Mouse (Mus musculus): Measurements from ENCODE around the gene Nol9. TPM values are rescaled to one million over a fixed set of nuclear protein-coding genes. Genes with fewer than 3 reads are reported as not detected.

The Nol9 gene
- polyA plus RNA-seq (2017; shearing (Covaris generic)): 49.3 TPM

DNA sequence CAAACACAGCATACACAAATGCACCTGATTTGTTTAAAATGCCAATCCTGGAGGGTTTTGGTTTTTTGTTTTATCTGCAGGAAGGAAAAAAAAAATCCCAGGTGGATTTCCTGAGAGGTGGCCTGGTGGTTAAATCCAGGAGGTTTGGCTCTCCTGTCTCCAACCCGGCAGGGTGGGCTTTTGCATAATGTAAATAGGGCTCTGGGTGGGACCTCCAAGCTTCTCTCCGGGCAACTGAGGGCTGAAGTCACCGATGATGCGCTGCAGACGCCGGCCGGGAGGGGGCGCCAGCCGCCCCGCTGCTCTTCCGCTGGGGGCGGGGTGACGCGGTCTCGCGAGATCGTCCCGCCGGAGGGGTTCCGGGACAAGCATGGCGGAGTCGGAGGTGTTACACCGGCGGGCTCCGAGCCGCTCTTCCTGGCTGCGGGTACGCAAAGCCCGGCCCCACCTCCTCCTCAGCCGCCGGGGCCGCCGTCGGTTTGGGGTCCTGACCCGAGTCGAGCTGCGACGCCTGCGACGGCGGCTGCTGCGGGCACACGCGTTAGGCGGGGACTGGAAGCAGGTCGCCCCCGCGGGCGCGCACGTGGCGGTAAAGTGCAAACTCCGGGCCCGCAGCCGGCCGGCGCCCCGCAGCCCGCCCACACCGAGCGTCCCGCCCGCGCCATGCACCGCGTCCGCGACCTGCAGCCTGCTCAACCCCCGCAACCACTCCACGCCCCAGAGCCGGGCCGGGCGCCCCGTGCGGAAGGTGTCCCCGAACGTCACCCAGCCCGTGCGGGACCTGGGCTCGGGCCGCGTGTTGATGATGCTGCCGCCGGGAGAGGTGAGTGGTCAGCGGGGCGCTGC, at the start of gene Nol9:
Gene Nol9 (plus strand): TSS at position 337 of the 846 bp plus-strand sequence.

DNA sequence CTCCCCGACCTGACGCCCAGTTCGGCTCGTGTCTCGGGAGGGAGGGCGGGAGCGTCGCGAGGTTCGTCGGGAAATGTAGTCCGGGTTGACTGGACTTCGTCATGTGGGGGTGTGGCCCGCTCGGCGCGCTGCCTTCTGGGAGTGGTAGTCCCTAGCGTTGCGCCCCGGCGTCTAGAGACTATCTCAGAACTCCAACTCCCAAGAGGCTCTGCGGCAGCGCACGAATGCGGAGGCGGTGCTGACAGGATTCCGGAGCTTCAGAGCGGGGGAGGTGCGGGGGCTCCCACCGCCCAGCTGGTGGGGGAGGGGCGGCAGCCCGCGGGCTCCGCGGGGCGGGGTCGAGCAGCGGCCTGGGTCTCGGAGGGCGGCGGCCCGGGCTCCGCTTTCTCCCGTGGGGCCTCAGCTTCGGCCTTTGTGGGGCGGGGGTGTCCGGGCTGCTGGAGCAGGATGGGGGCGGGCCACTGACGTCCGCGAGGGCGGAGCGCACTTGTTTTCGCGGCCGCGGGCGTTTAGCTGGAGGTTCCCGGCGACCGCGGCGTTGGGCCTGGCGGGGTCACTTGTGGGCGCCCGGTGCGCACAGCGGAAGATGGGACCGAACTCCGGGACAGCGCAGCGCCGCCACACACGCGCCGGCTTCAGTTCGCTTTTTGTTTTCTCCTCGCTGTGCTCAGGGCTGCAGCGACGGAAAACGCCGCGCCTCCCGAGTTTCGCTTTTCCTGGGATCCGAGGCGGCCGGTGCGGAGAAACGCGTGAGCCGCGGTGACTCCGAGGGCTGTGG, 42.8 kb upstream of the Nol9 start, which contains the start of gene Phf13:
Gene Phf13 (minus strand): TSS at position 86 of the 778 bp plus-strand sequence.

DNA sequence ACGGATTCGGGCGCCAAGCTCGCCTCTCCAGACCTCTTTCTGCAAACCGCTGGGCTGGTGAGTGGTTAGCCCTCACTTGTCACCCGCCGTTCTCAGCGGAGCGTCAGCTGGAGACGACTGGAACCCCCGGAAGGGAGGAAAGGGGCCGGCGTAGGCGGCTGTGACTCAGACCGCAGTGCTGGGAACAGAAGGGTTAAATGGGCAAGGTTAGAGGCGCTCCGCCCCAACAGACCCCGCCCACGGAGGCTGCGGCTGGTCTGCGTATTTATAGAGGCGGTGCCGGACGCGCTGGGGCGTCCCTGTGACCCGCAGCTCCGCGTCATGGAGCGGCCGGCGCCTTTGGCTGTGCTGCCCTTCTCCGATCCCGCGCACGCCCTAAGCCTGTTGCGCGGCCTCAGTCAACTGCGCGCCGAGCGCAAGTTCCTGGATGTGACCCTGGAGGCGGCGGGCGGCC, 30.5 kb upstream of the Nol9 start, which contains the start of gene Klhl21:
Gene Klhl21 (plus strand): TSS at position 182 of the 454 bp plus-strand sequence.

DNA sequence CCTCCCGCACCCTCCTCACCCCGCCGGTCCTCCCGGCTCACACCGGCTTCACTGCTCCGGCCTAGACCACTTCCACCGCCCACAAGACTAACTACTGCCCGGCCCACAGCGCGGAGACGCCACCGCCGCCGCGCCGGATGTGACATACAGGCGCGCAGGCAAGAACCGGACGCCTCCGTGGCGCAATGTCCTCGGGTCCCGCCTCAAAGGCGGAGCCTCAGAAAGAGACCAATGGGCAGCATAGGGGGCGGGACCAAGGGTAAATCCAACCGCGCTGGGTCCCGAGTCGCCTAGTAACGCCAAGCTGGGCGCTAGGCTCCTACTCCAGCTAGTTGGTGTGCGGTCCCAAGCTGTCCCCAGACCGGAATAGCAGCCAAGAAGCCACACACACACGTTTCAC, 11.6 kb upstream of the Nol9 start, which contains the start of gene Zbtb48:
Gene Zbtb48 (minus strand): TSS at position 148 of the 400 bp plus-strand sequence.

DNA sequence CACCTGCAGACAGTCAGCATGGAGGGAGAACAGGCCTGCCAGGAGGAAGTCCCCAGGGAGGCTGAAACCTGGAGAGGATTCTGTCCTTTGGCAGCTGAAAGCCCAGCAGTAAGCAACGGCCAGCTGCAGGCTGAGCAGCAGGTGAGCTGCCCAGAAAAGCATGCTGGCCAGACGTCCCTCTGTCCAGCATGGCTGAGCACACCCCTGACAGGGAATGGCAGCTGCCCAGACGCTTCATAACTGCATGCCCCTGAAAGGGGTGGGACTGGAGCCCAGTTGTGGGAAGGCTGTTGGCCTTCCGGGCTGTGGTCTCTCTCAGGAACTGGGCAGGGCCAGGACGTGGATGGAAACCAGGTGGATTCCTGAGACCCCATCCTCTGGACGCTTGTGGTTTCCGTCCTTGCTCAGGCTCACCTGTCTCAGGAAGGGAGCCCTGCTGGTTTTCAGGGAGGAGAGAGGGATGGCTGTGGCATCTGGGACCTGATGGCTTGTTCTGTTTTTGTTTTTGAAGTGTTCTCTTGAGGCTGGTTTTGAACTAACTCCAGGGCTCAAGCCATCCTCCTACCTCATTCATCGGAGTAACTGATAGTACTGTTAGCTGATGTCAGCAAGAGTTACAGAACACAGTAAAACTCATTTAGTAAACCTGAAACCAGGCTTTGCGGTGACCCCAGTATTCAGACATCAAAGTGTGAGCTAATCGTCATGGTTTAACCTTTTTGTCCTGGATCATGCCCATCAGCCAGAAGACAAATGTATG, 716 bp upstream of the Nol9 start, which contains the start of gene Tas1r1:
Gene Tas1r1 (minus strand): TSS at position 344 of the 760 bp plus-strand sequence.

DNA sequence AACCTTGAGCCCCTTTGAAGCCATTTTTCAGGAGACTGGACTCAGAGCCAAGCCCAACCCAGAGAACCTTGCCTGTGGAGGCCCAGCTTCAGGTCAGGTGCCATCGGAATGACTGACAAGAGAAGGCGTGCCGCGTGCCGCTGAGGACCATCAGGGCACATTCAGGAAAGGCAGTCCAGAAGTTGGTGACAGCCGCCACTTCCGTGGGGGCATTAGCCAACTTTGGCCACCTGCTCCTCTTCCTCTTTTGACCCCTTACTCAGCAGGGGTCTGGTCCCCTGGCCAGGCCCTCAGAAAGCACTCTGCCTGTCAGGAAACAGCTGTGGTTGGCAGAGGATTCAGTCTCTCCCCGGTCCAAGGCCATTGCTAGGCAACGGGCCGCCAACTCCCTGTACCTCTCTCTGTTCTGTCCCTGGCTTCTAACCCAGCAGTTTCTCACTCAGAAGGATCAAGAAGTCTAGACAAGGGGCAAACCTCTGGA, 33.0 kb downstream of the Nol9 start, which contains the start of gene Plekhg5:
Gene Plekhg5 (plus strand): TSS at position 378 of the 481 bp plus-strand sequence.

Other genes starting within 250 kb of the Nol9 start
- 41.4 TPM for gene Camta1, start 177.4 kb upstream of the Nol9 start, polyA plus RNA-seq (2017; shearing (Covaris generic))
- gene Dnajc11, start 105.6 kb upstream of the Nol9 start, polyA plus RNA-seq (2017; shearing (Covaris generic)): 52.4 TPM
- 107 TPM for gene Thap3, start 50.3 kb upstream of the Nol9 start, polyA plus RNA-seq (2017; shearing (Covaris generic))
- 15.8 TPM for gene Phf13, start 43.1 kb upstream of the Nol9 start, polyA plus RNA-seq (2017; shearing (Covaris generic))
- gene Klhl21, start 30.5 kb upstream of the Nol9 start, polyA plus RNA-seq (2017; shearing (Covaris generic)): 21.9 TPM
- 32.0 TPM for gene Zbtb48, start 11.7 kb upstream of the Nol9 start, polyA plus RNA-seq (2017; shearing (Covaris generic))
- not detected for gene Tas1r1, start 753 bp upstream of the Nol9 start, polyA plus RNA-seq (2017; shearing (Covaris generic))
- gene Plekhg5, start 33.2 kb downstream of the Nol9 start, polyA plus RNA-seq (2017; shearing (Covaris generic)): 8.7 TPM
- gene Tnfrsf25, start 76.6 kb downstream of the Nol9 start, polyA plus RNA-seq (2017; shearing (Covaris generic)): 212 TPM
- gene Espn, start 113.0 kb downstream of the Nol9 start, polyA plus RNA-seq (2017; shearing (Covaris generic)): 52.1 TPM
- gene Hes2, start 119.5 kb downstream of the Nol9 start, polyA plus RNA-seq (2017; shearing (Covaris generic)): not detected
- gene Acot7, start 138.8 kb downstream of the Nol9 start, polyA plus RNA-seq (2017; shearing (Covaris generic)): 68.7 TPM
- 0.20 TPM for gene Gpr153, start 234.9 kb downstream of the Nol9 start, polyA plus RNA-seq (2017; shearing (Covaris generic))